ENCODE assay signal across 11 mouse cellular contexts in genomic region chr15:100184821-100185496, GRCm38 (mm10). TPM values are rescaled to one million over a fixed set of nuclear protein-coding genes. Genes with fewer than 3 reads are reported as not detected.
DNase-seq lines count a peak whose midpoint lies in the region; ATAC-seq and TF ChIP-seq lines count a peak whose summit lies in the region.
"Had no signal": no experiment of that assay in that cellular context is flagged by ENCODE, and none has a peak within 500 bp of the region (broad histone marks: within the 10 kb centered on the region; RNA-seq: fewer than 3 reads in every experiment).

No protein-coding gene starts in this region.

- no peak overlapping the region for H3K27ac ChIP-seq in forebrain, postnatal 0 days (ENCODE audit: low read depth, low read length)
- H3K27ac ChIP-seq in forebrain, embryonic 13.5 days = no peak overlapping the region
- H3K27ac ChIP-seq in liver, postnatal 0 days (ENCODE audit: low read depth) = no peak overlapping the region
- H3K27ac ChIP-seq: lung, embryonic 15.5 days had no signal

- H3K27me3 ChIP-seq in forebrain, postnatal 0 days (ENCODE audit: insufficient read depth, low read length) = no peaks in the 10 kb centered on the region
- H3K27me3 ChIP-seq in forebrain, embryonic 13.5 days = no peaks in the 10 kb centered on the region
- no peaks in the 10 kb centered on the region for H3K27me3 ChIP-seq in liver, postnatal 0 days (ENCODE audit: insufficient read depth, low read length)
- H3K27me3 ChIP-seq: lung, embryonic 15.5 days had no signal

- no peak for ATAC-seq in forebrain, postnatal 0 days
- no peak for ATAC-seq in forebrain, embryonic 13.5 days
- ATAC-seq in liver, postnatal 0 days = peak; percentile 17; the same call in 1 of the 2 replicates

- H3K36me3 ChIP-seq in forebrain, postnatal 0 days (ENCODE audit: insufficient read depth) = peaks cover 77% of the 10 kb centered on the region
- peaks cover 84% of the 10 kb centered on the region for H3K36me3 ChIP-seq in forebrain, embryonic 13.5 days (ENCODE audit: poor library complexity, severe bottlenecking)
- peaks cover 52% of the 10 kb centered on the region for H3K36me3 ChIP-seq in liver, postnatal 0 days (replicated peaks; ENCODE audit: insufficient read depth, low read length)

- no peak overlapping the region for H3K9ac ChIP-seq in forebrain, postnatal 0 days
- no peak overlapping the region for H3K9ac ChIP-seq in forebrain, embryonic 13.5 days
- no peak overlapping the region for H3K9ac ChIP-seq in liver, postnatal 0 days (replicated peaks)
- H3K9ac ChIP-seq: lung, embryonic 15.5 days had no signal

- no peak for TF ChIP-seq EP300 in liver, postnatal 0 days (IDR thresholded peaks at IDR 0.05; ENCODE audit: low read depth)

- no peak overlapping the region for H3K4me3 ChIP-seq in forebrain, postnatal 0 days (ENCODE audit: low read depth, low read length)
- H3K4me3 ChIP-seq in forebrain, embryonic 13.5 days = no peak overlapping the region
- H3K4me3 ChIP-seq in liver, postnatal 0 days (ENCODE audit: low read depth, low read length) = no peak overlapping the region
- H3K4me3 ChIP-seq: lung, embryonic 15.5 days had no signal

- 86% methylated on average over 5 of the region's 5 CpGs for WGBS in forebrain, postnatal 0 days
- 82% methylated on average over 5 of the region's 5 CpGs for WGBS in forebrain, embryonic 13.5 days
- 79% methylated on average over 5 of the region's 5 CpGs for WGBS in liver, postnatal 0 days (ENCODE audit: insufficient replicate concordance)

- peak; percentile 55 for TF ChIP-seq CTCF in forebrain, postnatal 0 days (IDR thresholded peaks at IDR 0.05; ENCODE audit: low read depth)
- peak; percentile 53 for TF ChIP-seq CTCF in liver, postnatal 0 days (IDR thresholded peaks at IDR 0.05; ENCODE audit: low read depth)

- DNase-seq in forebrain, postnatal 0 days = peak; percentile 16
- peak; percentile 29 for DNase-seq in liver, postnatal 0 days
- DNase-seq in liver = no peak
- peak; percentile 46 for DNase-seq in MEL-GATA-1-ER (ENCODE audit: extremely low read depth, low read depth)
- peak; percentile 12 for DNase-seq in mesoderm, embryonic 11.5 days (ENCODE audit: low read depth, low spot score)
- no peak for DNase-seq in adrenal gland, adult 2 months
- no peak for DNase-seq in adipocyte (ENCODE audit: low spot score)
- DNase-seq: gastrocnemius, postnatal 10 days; heart, postnatal 36 days had no signal

- H3K4me2 ChIP-seq in forebrain, postnatal 0 days (ENCODE audit: low read depth) = no peak overlapping the region
- no peak overlapping the region for H3K4me2 ChIP-seq in forebrain, embryonic 13.5 days
- H3K4me2 ChIP-seq in liver, postnatal 0 days (ENCODE audit: low read depth, low read length) = no peak overlapping the region
- H3K4me2 ChIP-seq: lung, embryonic 15.5 days had no signal

- H3K4me1 ChIP-seq in forebrain, postnatal 0 days (ENCODE audit: insufficient read depth) = no peaks in the 10 kb centered on the region
- H3K4me1 ChIP-seq in forebrain, embryonic 13.5 days = no peaks in the 10 kb centered on the region
- no peaks in the 10 kb centered on the region for H3K4me1 ChIP-seq in liver, postnatal 0 days (ENCODE audit: insufficient read depth)
- H3K4me1 ChIP-seq: lung, embryonic 15.5 days had no signal

- no peaks in the 10 kb centered on the region for H3K9me3 ChIP-seq in forebrain, postnatal 0 days (ENCODE audit: low read length)
- H3K9me3 ChIP-seq in forebrain, embryonic 13.5 days (replicated peaks) = no peaks in the 10 kb centered on the region
- no peaks in the 10 kb centered on the region for H3K9me3 ChIP-seq in liver, postnatal 0 days (ENCODE audit: low read length)
- H3K9me3 ChIP-seq: lung, embryonic 15.5 days had no signal

RNA-seq across cellular contexts. Expression of gene Atf1, which starts 42.7 kb away (rescaled TPM):
- total RNA-seq in forebrain, postnatal 0 days (2014; rRNA removed) = 5.4 and 5.6 TPM in 2 replicates
- polyA plus RNA-seq in forebrain, postnatal 0 days (2015; fragmentation: Nextera tagmentation; extraction: Ambion mirVana) = 4.6 and 9.2 TPM in 2 replicates
- 25.8 and 27.8 TPM in 2 replicates for polyA plus RNA-seq in forebrain, embryonic 13.5 days (2015; fragmentation: Nextera tagmentation; extraction: Ambion mirVana)
- 23.5 and 24.4 TPM in 2 replicates for polyA plus RNA-seq in liver, postnatal 0 days (2015; fragmentation: Nextera tagmentation; extraction: Ambion mirVana)
- 10 to 100 TPM; 51.9 to 88.4 TPM for total RNA-seq in adrenal gland, adult 2 months (2021)
- 43.6 and 61.8 TPM in 2 replicates for polyA plus RNA-seq in adrenal gland, adult 2 months (2012; rRNA removed)

Comparison
In these comparisons a context has a peak if more than half of its experiments do, and no peak if none do; other contexts are left out.
1. DNase-seq: peak in forebrain, postnatal 0 days (single experiment), liver, postnatal 0 days (single experiment), MEL-GATA-1-ER (single experiment) and mesoderm, embryonic 11.5 days (single experiment); none in liver (single experiment), adrenal gland, adult 2 months (single experiment) and adipocyte (single experiment).